Mouse (Mus musculus): ENCODE results near the gene Gm12830.

The Gm12830 gene

DNA sequence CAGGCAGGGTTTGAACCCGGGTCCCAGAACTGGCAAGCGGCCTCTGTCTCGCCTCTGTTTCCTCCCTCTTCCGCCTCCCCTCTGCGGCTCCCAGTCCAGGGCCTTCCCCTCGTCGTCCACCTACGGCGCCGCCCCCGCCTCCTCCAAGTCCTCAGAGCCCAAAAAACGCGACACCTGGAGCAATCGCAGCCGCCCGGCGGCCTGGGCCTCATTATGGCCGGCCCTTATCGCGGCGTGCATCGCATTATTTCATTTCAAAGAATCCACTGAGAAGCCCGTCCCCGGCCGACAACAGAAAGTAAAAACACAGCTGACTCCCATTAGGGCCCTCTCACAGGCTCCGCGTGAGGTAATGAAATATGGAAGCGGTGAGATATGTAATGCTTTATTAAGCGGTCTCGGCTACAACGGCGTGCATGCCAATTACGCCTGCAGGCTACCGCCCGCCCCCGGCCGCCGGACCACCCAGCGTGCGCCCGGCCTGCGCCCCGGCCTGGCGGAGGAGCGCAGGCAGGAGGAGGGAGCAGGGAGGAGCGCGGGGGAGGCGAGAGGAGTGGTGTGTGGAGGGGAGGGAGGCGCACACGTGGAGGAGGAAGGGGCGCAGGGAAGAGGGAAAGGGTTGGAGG is at the start of gene Gm12830:
Gm12830 (plus strand) TSS at position 156 of the 626 bp plus-strand sequence.
- DNase-seq (ENCODE audit: low read depth), result no peak

DNA sequence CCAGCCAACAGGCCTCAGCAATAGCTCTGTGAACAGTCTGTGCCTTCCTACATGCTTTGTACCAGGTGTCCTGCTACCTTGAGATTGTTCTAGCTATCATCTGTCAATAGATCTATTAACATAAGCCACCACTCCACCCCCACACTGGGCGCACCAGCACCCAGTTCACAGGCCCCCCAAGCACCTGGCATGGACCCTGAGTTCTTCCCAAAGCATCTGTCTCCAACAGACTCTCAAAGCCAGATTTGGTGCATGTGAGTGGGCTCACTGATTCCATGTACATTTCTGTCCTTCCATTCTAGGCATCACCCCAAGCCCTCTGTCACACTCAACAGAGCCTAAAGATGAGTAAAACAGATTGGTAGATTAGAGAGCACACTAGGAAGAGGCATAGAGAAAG is 48.2 kb upstream of the Gm12830 start:
- DNase-seq (ENCODE audit: low read depth), result no peak

GRCm38 (mm10) chr4:114777625-114778202 is 43.8 kb upstream of the Gm12830 start:
- DNase-seq (ENCODE audit: low read depth), result no peak

DNA sequence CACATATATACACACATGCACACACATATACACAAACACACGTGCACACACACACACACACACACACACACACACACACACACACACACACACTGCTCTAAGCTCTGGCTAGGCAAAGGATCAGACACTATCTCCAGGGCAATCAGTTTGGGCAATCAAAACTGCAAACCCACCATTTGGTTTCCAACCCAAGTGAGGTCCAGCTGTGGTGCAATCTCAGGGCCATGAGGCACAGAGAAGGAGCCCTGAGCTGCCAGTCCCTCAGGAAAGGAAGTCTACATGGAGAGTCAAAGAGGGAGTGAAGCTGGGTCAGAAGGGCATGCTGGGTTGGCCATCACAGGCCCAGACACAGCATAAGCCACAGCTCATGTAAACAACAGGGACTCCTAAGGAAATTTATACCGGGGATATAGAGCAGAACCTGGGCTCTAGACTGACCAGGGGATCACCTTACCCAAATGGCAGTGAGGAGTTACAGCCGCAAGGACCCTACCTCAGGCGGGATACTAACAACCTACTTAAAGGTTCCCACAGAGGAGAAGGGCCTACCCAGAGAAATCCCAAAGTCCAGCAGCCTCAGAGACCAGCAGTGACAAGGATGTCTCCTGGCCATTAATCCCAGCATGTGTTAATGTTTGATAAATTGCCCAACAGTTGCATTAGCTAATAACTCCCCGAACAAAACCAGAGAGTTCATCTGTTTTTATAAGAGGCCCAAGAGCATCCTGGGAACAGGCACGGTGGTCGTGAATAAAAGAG is 42.6 kb upstream of the Gm12830 start:
- DNase-seq (ENCODE audit: low read depth), result no peak

DNA sequence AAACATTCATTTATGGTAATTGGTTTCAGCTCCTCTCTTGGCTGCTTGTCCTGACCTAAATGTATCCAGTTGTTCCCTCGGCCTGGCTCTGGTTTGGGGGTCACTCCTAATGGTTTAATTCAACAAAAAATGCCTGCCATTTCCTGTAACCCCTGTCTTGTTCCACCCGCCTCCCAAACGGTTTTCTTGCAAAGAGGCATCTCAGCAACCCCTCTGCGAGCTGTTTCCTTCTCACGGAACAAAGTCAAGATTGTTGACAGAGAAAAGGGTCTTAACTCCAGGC is 42.1 kb upstream of the Gm12830 start:
- DNase-seq (ENCODE audit: low read depth), result no peak

GRCm38 (mm10) chr4:114779758-114780546 is 41.6 kb upstream of the Gm12830 start:
- DNase-seq (ENCODE audit: low read depth), result no peak

- DNase-seq (ENCODE audit: low read depth), result no peak
Measured at GRCm38 (mm10) chr4:114782851-114783250, 38.7 kb upstream of the Gm12830 start.

GRCm38 (mm10) chr4:114784735-114785134 is 36.8 kb upstream of the Gm12830 start:
- no peak for DNase-seq (ENCODE audit: low read depth)

DNA sequence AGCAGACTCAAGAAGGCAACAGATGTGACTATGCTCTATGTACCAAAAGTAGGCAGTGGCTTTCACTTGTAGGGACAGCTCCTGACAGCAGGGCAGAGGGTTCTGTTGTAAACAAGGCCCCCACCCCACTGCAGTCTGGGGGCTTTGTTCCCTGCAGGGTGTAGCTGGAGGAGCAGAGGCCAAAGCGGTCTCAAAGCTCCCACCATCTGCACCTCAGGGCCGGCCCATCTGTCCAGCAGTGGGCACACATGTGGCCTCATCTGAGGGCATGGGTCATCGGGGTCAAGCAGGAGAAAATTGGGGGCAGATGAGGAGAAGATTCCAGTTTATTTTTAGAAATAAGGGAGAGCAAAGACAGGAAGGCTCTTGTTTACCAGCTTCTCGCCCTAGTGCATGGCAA is 32.7 kb upstream of the Gm12830 start:
- no peak for DNase-seq (ENCODE audit: low read depth)

DNA sequence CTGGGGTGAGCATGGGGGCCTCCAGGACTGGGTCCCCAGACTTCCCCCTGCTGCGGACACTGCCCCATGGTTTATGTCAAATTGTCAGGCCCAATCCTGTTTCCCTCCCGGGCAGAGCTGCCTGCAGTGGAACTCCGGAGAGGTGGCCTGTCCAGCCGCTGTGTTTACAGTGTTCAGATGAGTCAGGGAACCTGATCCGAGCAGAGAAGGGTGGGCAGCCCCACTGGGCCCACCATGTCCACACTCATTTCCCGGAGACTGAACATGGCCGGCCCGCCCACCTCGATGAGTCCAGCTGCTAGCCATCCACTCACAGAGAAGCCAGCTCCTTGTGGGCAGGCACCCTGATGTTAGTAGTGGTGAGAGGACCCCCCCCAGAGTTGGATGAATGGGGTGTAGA is 29.9 kb upstream of the Gm12830 start:
- DNase-seq (ENCODE audit: low read depth), result no peak

DNA sequence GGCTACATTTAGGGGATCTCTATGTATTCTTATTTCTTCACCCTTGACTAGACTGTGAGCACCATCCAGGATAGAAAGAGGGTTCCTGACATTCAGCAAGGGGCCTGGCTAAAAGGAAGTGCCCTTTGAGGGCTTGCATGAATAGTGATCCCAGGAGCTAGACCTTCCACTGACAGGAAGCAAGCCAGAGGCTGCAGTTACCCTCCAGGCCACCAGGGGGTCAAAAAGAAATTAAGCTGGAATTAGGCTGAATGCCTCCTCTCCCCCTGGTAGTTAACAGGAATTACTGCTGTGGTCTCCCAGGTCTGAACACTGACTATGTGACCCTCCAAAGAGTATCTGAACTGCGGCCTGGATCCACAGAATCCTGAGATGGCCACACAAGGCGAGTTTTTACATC is 27.7 kb upstream of the Gm12830 start:
- DNase-seq (ENCODE audit: low read depth), result no peak

DNA sequence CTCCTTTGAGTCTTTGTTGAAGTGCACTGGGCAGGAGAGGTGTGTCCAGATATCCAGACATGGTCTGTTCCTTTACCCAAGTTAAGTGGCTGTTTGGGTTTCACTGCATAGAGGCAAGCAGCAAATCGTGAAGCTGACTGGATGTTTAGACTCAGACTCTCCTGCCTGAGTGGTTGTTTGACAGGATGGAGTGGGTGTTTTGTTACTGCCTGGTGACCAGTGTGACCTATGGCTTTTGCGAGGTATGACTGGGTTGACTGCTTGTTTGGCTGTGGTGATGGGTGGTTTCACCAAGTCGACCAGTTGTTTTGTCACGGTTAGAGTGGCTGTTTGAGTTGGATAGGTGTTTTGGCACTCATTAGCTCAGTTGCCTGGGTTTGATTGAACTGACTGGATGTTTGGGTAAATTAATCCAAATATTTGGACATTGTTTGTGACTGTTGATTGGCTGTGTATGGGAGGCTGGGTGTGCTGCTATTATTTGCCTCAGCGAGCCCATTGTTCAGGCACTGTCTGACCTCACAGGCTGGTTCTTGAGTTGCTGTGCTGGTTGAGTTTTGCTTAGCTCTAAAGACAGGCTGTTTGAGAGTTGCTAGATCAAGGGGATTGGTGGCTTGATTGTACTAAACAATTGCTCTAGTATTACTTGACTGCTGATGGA is 24.1 kb upstream of the Gm12830 start:
- no peak for DNase-seq (ENCODE audit: low read depth)

GRCm38 (mm10) chr4:114798041-114798624 is 23.4 kb upstream of the Gm12830 start:
- DNase-seq (ENCODE audit: low read depth), result no peak

DNA sequence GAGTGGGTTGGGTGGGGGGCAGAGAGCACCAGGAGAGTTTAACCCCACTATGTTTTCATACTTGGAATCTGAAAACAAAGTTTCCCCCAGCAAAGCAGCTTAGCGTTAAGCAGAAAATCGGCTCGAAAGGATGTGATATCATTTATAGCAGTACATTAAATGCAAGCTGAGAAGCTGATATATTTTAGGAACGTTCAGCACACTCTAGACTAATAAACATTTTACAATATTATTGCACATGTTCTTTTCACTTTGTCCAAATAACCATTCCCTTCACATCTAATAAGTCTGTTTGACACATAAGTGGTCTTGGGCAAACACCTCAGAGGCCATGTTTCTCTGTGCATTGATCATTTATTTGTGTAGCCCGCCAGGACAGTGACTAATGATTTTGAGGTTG is 17.4 kb upstream of the Gm12830 start:
- no peak for DNase-seq (ENCODE audit: low read depth)

- DNase-seq (ENCODE audit: low read depth), result no peak
Measured at GRCm38 (mm10) chr4:114818963-114819702, 2.4 kb upstream of the Gm12830 start.

DNA sequence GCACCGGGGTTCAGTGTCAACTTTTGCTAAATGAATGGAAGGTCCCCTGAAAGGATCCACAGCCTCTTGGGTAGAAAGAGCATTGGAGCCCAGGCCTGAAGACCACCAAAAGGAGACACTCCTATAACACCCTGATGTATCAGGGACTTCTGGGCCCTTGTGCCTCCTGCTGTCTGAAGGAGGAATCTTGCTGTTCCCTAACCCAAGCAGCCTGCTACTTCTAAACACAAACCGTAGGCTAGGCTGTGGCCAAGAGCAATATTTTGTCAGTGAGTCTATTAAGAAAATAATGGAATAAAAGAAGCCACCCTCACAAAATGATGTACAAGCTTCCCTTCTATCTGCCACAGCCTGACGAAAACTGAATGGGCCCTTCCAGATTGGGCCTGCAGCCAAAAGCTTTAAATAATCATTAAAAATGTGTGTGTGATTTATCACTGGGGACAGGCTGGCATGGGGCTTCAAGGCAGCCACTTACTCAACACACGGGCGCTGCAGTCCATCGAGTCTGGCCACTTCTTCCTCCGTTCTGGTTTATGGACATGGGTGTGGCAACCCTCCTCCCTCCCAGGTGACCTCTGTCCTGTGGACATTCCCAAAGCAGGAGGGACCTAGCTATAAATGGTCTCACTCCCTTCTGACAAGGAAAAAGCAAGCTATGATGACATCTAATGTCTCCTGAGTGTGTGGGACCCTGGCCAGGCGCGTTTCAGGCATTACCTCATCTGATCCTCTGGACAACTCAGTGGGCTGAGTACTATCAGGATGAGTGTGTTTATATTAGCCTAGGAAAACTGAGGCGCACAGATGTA is 13.5 kb downstream of the Gm12830 start:
- no peak for DNase-seq (ENCODE audit: low read depth)

GRCm38 (mm10) chr4:114841336-114841920 is 19.9 kb downstream of the Gm12830 start:
- DNase-seq (ENCODE audit: low read depth), result no peak

DNA sequence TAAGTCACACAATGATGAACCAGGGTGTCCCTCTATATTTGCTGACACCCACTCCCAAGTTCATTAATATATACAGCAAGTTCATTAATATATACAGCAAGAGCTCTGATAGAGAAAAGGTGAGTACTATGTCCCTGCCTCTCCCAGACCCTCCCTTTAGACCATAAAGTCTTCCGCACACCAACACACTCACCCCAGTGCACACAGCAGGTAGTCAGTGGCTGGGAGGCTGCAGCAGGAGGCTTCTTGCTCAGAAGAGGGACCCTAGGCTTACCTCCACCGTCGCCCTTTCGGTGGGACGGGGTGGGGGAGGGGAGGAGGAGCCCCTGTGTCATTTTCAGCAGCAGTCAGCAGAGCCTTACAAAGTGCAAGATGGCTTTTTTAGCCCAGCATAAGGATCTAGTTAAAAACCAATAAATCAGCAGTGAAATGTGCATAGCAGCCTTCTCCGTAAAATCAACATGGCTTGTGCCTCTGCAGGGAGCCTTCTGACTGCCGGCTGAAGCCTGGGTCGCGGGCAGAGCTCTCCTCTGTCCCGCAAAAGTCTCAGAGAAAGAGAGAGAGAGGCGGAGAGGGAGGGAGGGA is 20.9 kb downstream of the Gm12830 start:
- DNase-seq (ENCODE audit: low read depth), result no peak

DNA sequence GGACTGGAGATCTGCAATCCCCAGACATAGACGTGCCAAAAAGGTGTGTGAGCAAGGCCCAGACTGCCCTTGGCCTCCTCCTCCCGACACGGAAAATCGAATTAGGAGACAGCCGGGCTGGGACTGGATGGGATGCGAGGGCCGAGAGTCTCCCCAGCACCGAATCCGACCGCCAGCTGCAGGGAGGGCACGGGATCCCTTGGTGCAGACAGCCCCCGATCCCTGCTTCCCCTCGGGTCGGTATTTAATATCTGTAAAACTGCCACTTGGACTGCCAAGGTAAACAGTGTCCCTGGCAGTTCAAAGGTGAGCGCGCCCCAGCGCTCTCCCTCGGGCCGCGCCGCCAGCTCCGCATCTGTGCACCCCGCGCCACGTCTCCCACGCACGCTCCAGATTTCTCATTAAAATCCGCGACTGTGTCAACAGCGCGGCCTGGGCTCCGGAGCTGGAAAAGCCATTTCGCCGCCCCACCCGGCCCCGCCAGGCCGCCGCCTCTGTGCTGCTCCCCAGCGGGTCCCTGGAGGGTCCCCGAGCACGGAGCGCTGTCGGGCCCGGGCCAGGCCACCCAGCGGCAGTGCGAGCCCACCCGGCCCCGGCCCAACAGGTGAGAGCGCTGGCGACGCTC is 21.7 kb downstream of the Gm12830 start:
- no peak for DNase-seq (ENCODE audit: low read depth)

All from c-Kit-positive CD71-positive TER-119-negative erythroid progenitor cells, embryonic 14.5 days (primary cell).